Mouse (Mus musculus) hindbrain, embryonic 16.5 days (tissue): Measurements from ENCODE around the gene Cldn10. TPM values are rescaled to one million over a fixed set of nuclear protein-coding genes. Genes with fewer than 3 reads are reported as not detected.

Experiments
- ATAC-seq: fragments of 200-750 bp; cut with Nextera tagmentation; 2 replicates; pipeline ENCODE4 v1.8.0; 2017; ENCODE audit warnings: moderate TSS enrichment, moderate library complexity
- H3K27ac ChIP-seq: fragments of 300-500 bp; sonication (generic); 2 replicates; pipeline ENCODE4 v1.5.1; 2014; ENCODE audit warnings: low read depth, mild to moderate bottlenecking, control low read depth, low read length, moderate library complexity
- H3K27me3 ChIP-seq: fragments of 300-500 bp; sonication (generic); replicated peaks from 2 replicates; pipeline ENCODE4 v1.6.1; 2014; ENCODE audit warnings: low read length; ENCODE audit not compliant: control insufficient read depth, insufficient read depth
- H3K36me3 ChIP-seq: fragments of 300-500 bp; sonication (generic); 2 replicates; pipeline ENCODE4 v1.6.1; 2014; ENCODE audit warnings: mild to moderate bottlenecking, low read length, moderate library complexity, mixed read lengths; ENCODE audit not compliant: control insufficient read depth, insufficient read depth
- H3K4me1 ChIP-seq: fragments of 300-500 bp; sonication (generic); 2 replicates; pipeline ENCODE4 v1.6.1; 2014; ENCODE audit warnings: low read depth, low read length; ENCODE audit not compliant: control insufficient read depth, insufficient read depth
- H3K4me2 ChIP-seq: fragments of 300-500 bp; sonication (generic); 2 replicates; pipeline ENCODE4 v1.6.1; 2014; ENCODE audit warnings: mild to moderate bottlenecking, low read length, control low read depth, moderate library complexity
- H3K4me3 ChIP-seq: fragments of 300-500 bp; sonication (generic); 2 replicates; pipeline ENCODE4 v1.5.1; 2014; ENCODE audit warnings: mild to moderate bottlenecking, low read length, control low read depth, moderate library complexity
- H3K9ac ChIP-seq: fragments of 300-500 bp; sonication (generic); 2 replicates; pipeline ENCODE4 v1.6.1; 2014; ENCODE audit warnings: low read depth, mild to moderate bottlenecking, control low read depth, low read length, moderate library complexity
- H3K9me3 ChIP-seq: fragments of 300-500 bp; sonication (generic); 2 replicates; pipeline ENCODE4 v1.6.1; 2014; ENCODE audit warnings: mild to moderate bottlenecking, low read length, moderate library complexity; ENCODE audit not compliant: control insufficient read depth
- WGBS: fragments of 180-500 bp; shearing (Covaris S2); extraction: QIAGEN DNeasy Blood & Tissue Kit; methylation state at CpG from one replicate; pipeline ENCODE4 v1.1.7; 2014; 5-methylcytosine and 5-hydroxymethylcytosine counted together
- polyA plus RNA-seq: library from polyadenylated mRNA; unstranded; fragments of >200 nt; fragmentation: Nextera tagmentation; extraction: Ambion mirVana; gene quantifications from 2 replicates; pipeline ENCODE4 v1.2.1, GENCODE M21; 2015

The Cldn10 gene
- polyA plus RNA-seq, 1 experiment from 2014 or later, result 9.2 TPM

DNA sequence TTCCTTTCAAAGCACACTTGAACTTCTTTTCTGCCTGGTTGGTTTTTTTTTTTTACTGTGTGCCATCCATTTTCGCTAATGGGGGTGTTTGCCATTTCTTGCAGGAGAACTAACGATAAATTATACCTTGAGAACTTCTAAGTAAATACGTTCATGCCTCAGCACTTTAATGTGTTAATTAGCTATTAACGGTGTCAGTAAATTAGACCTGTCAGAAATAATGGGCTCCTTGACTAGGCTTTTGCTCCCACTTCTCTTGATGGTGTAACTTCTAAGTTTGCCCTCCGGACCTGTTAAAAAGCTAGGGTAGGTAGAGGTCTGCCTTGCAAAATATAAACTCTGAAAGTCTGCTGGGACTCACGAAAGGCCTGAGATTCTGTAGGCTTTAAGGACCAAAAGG, 70.6 kb downstream of the Cldn10 start:
- Histone ChIP-seq H3K36me3 (no peaks in the 10 kb centered on the region), H3K27ac (no peak overlapping the region), H3K9ac (no peak overlapping the region), H3K9me3 (no peaks in the 10 kb centered on the region), H3K4me3 (no peak overlapping the region), H3K4me1 (peaks cover 10% of the 10 kb centered on the region), H3K4me2 (no peak overlapping the region), H3K27me3 (no peaks in the 10 kb centered on the region; the same call in 1 of the 2 replicates)
- 64% methylated on average over 6 of the region's 6 CpGs for WGBS
- no peak for ATAC-seq

GRCm38 (mm10) chr14:118862253-118862652, 74.5 kb downstream of the Cldn10 start:
- Histone ChIP-seq H3K27ac (no peak overlapping the region), H3K36me3 (no peaks in the 10 kb centered on the region), H3K9me3 (no peaks in the 10 kb centered on the region), H3K4me2 (no peak overlapping the region), H3K4me1 (no peaks in the 10 kb centered on the region), H3K27me3 (no peaks in the 10 kb centered on the region), H3K4me3 (no peak overlapping the region), H3K9ac (no peak overlapping the region)
- 69% methylated on average over 7 of the region's 7 CpGs for WGBS
- ATAC-seq, result no peak

DNA sequence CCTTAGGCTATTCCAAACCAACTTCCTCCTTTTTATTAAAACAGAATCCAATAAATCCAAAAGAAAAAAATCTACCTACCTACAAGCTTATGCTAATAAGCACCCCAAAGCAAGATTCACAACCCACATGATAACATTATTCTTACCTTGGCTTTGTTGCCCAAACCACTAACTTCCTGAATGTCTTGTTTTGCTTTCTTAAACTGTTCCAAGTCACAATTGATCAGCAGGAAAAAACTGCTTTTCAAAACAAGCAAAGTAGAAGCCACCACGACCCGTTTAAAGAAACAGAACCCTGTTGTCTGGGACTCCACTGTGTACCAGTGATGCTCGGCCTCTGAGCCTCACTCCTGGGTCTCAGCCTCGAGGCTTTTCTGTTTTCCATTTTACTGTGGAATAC, 77.2 kb downstream of the Cldn10 start:
- Histone ChIP-seq H3K4me3 (no peak overlapping the region), H3K4me1 (no peaks in the 10 kb centered on the region), H3K27me3 (no peaks in the 10 kb centered on the region), H3K9me3 (no peaks in the 10 kb centered on the region), H3K36me3 (no peaks in the 10 kb centered on the region), H3K4me2 (no peak overlapping the region), H3K27ac (no peak overlapping the region), H3K9ac (no peak overlapping the region)
- 62% methylated on average over 4 of the region's 4 CpGs for WGBS
- no peak for ATAC-seq

- Histone ChIP-seq H3K27ac (no peak overlapping the region), H3K4me1 (no peaks in the 10 kb centered on the region), H3K36me3 (no peaks in the 10 kb centered on the region), H3K27me3 (no peaks in the 10 kb centered on the region), H3K4me2 (no peak overlapping the region), H3K4me3 (no peak overlapping the region), H3K9ac (no peak overlapping the region), H3K9me3 (no peaks in the 10 kb centered on the region)
- ATAC-seq, result no peak
- WGBS, result 90% methylated on average over 10 of the region's 10 CpGs
Observed at GRCm38 (mm10) chr14:118866014-118866811, 78.5 kb downstream of the Cldn10 start.

DNA sequence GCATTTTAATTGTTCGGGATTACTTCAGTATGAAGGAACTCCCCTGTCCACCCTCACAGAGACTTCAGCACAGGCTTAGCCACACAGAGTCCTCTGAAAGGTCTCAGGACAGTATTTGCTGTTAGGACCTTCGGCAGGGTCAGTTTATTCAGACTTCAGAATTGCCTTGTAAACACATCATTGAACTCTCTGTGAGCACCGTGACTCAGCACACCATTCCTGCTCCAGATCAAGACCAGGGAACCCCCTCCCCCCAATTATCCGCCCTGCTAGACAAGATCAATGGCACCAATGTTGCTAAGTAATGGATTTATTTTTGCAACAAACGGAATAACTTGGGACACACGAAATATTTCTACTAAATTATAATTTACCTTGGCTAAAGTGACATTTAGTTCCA, 79.7 kb downstream of the Cldn10 start:
- no peak overlapping the region for H3K4me2 ChIP-seq
- no peak for ATAC-seq
- H3K9ac ChIP-seq, result no peak overlapping the region
- H3K4me1 ChIP-seq, result no peaks in the 10 kb centered on the region
- 0 out of 2 replicates have a peak, but pooled peaks cover 2% of the 10 kb centered on the region for H3K36me3 ChIP-seq
- H3K27ac ChIP-seq, result no peak overlapping the region
- H3K9me3 ChIP-seq, result no peaks in the 10 kb centered on the region
- H3K27me3 ChIP-seq, result no peaks in the 10 kb centered on the region
- 52% methylated on average over 6 of the region's 6 CpGs for WGBS
- no peak overlapping the region for H3K4me3 ChIP-seq

DNA sequence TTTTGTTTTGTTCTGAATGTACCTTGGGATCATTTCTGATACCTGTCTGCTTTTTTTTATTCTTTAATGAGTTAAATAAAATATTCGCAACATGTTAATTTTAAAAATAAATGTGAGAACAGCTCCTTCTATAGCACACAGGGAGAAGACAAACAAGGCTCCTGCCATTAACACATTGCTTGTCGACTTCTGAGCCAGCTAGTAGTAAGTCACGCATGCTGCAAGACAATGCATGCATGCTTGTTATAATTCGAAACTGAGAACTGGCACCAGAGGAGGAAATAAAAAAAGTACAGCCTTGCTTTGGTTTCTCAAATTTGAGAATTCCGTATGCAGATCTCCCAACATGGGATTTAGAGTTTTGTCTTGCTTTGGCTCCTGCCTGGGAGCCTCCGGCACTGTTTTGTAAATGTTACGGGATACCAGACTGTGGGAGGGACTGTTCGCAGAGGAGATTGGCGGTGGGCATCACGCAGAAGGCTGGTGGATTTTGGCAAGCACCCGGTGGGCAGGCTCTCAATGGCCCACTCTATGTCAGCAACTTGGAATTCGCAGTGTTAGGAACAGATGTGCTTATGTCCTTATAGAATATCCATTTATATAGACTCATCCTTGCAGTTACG, 80.5 kb downstream of the Cldn10 start:
- WGBS, result 60% methylated on average over 13 of the region's 13 CpGs
- Histone ChIP-seq H3K9me3 (no peaks in the 10 kb centered on the region), H3K4me2 (no peak overlapping the region; the same call in 1 of the 2 replicates), H3K27ac (no peak overlapping the region), H3K27me3 (no peaks in the 10 kb centered on the region), H3K4me3 (no peak overlapping the region), H3K36me3 (0 out of 2 replicates have a peak, but pooled peaks cover 2% of the 10 kb centered on the region), H3K9ac (no peak overlapping the region), H3K4me1 (no peaks in the 10 kb centered on the region)
- ATAC-seq, result peak; percentile 52; the same call in 1 of the 2 replicates

- H3K27ac ChIP-seq, result no peak overlapping the region
- ATAC-seq, result no peak
- no peak overlapping the region for H3K4me2 ChIP-seq
- no peaks in the 10 kb centered on the region for H3K27me3 ChIP-seq
- peaks cover 5% of the 10 kb centered on the region; the same call in 1 of the 2 replicates for H3K36me3 ChIP-seq
- H3K4me1 ChIP-seq, result no peaks in the 10 kb centered on the region
- H3K9ac ChIP-seq, result no peak overlapping the region
- H3K9me3 ChIP-seq, result no peaks in the 10 kb centered on the region
- no peak overlapping the region for H3K4me3 ChIP-seq
- 95% methylated on average over 6 of the region's 6 CpGs for WGBS
Observed at GRCm38 (mm10) chr14:118869712-118870111, 82.0 kb downstream of the Cldn10 start.

- no peaks in the 10 kb centered on the region for H3K9me3 ChIP-seq
- H3K27me3 ChIP-seq, result no peaks in the 10 kb centered on the region
- no peak overlapping the region for H3K9ac ChIP-seq
- no peak for ATAC-seq
- no peaks in the 10 kb centered on the region for H3K4me1 ChIP-seq
- no peak overlapping the region for H3K27ac ChIP-seq
- H3K36me3 ChIP-seq, result peaks cover 27% of the 10 kb centered on the region
- WGBS, result 94% methylated on average over 4 of the region's 4 CpGs
- H3K4me3 ChIP-seq, result no peak overlapping the region
- H3K4me2 ChIP-seq, result no peak overlapping the region
Observed at GRCm38 (mm10) chr14:118874126-118874525, 86.4 kb downstream of the Cldn10 start.

DNA sequence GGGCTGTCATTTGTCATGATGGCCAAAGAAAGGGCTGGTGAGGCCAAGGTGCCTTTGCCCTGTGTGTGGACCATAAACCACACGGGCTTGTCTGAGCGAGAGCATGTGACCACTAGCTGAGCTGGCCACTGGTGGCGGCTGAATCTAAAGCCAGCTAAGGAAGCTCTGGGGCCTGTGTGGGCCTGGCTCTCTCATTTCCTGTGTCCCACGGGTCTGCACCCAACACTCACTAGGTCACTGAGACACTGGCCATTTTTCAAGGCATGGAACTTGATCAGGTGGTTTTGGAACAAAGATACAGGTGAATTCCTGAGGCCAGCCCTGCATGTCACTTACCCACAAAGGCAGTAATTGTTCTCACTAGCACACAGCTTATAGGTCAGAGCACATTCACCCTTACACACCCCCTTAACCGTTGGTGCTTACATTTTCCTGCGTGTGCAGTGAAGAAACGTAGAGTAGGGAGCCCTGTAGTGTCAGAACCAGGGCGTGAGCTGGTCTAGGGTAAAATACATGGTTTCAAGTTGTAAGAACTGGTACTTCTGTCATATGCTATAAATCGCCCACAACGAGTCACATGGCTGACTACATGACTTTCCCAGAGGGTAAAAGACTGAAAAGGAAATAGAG, 87.2 kb downstream of the Cldn10 start:
- ATAC-seq, result no peak
- Histone ChIP-seq H3K4me2 (no peak overlapping the region), H3K27ac (no peak overlapping the region), H3K4me3 (no peak overlapping the region), H3K27me3 (no peaks in the 10 kb centered on the region), H3K9ac (no peak overlapping the region), H3K9me3 (no peaks in the 10 kb centered on the region), H3K4me1 (no peaks in the 10 kb centered on the region), H3K36me3 (peaks cover 34% of the 10 kb centered on the region)
- 89% methylated on average over 10 of the region's 10 CpGs for WGBS
